Mouse (Mus musculus): ENCODE measurements around the gene Taok1.
"Not testable (repeated sequence)": the region's sequence is repeated elsewhere in the genome, so short reads cannot be mapped to it uniquely, and the experiment has no call there.

Gene Taok1

DNA sequence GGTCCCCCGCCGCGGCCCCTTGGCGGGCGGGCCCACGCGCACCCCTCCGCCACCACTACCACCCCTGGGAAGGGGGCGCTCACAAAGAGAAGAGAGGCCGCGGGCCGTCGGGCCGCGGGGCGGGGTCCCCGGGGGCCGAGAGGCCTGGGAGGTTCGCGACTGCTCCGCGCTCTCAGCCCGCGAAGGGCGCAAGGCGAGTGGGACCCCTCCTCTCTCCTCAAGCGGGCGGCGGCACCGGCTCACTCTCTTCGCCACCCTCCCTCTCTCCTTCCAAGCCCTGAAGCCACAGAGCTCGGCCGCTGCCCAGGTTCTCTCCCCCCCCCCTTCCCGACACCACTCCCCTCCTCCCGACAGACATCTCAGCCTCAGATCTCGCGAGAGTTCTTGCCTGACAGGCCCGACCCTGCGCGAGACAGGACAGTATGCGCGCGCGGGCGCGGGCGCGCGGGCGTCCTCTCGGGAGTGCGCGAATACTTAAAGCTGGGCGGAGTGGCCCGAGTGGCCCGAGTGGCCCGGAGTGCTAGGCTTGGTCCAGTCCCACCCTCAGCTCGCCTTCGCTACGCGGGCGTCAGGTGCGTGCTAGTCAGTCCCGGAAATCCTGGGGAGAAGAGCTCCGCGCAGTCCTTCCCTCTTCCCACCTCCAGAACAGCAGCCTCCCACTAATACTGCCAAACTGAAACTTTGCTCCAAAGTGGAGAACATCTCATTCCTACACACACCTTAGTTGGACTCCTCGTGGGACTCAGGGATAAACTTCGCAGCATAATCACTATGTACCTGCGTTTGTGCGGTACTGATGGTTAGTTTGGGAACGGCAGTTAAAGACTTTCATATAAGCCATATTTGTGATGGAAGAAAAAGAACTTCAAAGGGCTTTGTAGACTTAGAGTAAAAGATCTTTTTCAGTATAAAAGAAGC lies at the start of gene Taok1:
TSS of gene Taok1 (minus strand) at position 278 of the 918 bp plus-strand sequence.
- peak; percentile 93 for DNase-seq (ENCODE audit: low spot score in 2 of 2)

- DNase-seq (ENCODE audit: low spot score in 2 of 2), result not testable (repeated sequence)
Measured at GRCm38 (mm10) chr11:77653406-77654190, 46.0 kb upstream of the Taok1 start.

DNA sequence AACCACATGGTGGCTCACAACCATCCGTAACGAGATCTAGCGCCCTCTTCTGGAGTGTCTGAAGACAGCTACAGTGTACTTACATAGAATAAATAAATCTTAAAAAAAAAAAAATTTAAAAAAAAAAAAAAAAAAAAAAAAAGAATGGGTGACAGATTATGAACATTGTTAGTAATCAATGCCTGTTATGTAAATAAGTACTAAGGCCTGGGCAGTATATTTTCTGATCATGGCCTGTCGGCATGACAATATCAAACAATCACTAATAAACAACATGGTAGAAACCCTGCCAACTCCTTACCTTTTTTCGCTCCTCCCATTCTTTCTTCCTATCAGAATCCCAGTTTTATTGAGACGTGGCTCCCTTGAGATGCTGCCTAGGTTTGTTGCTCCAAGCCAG lies 44.9 kb upstream of the Taok1 start:
- no peak for DNase-seq (ENCODE audit: low spot score in 2 of 2)

DNA sequence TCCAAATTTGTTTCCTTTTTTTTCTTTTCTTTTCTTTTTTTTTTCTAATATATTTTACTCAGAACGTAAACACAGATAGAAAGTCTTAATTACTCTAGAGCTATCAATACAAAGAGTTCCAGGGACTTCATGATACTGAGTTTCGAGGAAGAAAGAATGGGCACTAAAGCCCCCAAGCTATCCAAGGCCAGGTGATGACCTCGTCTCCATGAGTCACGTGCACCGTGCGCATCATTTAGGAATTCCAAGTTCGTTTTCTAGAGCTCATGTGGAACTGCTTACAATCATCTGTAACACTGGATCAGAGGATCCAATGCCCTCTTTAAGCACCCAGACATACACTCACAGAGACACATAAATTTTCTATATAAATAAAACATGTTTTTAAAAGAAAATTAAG lies 41.3 kb upstream of the Taok1 start:
- no peak for DNase-seq (ENCODE audit: low spot score in 2 of 2)

DNA sequence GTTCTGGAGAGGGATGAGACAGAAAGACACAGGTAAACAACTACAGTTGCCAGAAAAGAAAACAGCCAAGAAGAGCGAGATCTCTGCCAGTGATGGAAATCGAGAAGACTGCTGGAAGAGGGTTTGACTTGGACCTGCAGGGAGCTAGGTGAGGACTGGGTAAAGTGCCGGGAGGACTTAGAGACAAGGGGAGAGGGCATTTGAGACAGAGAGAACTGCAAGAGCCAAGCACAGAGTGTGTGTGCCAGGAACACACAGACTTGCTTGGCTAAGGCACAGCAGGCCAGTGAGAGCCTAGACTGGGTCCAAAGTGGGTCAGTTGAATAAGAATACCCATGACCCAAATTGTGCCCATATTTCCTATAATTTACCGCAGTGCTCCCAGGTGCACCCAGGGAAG lies 37.9 kb upstream of the Taok1 start:
- DNase-seq (ENCODE audit: low spot score in 2 of 2), result no peak

DNA sequence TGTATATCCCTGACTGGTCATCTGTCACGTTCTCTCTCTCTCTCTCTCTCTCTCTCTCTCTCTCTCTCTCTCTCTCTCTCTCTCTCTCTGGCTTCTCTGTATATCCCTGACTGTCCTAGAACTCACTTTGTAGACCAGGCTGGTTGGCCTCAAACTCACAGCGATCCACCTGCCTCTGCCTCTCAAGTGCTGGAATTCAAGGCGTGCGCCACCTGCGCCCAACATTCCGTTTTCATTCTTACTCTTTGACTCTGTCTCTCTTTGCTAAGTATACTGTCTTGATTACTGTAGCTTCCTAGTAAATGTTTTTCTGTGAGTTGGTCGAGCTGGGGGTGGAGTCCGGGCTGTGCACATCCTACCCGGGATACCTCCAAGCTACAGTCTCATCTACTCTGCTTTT lies 33.8 kb upstream of the Taok1 start:
- no peak for DNase-seq (ENCODE audit: low spot score in 2 of 2)

DNA sequence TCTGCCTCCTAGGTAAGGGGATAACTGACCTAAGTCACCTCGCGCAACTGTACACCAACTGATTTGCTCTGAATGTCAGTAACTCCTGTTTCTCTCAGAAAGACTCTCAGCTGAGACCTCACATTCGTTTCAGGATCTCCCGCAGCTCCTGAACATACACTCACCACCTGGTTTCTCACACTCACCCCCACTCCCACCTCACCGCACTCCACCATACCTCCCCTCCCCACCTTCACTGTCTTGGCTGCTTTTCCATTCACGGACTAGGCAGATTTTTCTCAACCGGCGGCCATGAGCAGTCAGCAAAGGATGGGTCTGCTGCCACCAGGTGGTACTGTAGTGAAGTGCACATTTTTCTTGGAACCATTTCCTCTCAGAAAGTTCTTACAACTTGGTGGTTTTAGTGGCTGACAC lies 22.6 kb upstream of the Taok1 start:
- DNase-seq (ENCODE audit: low spot score in 2 of 2), result peak; percentile 64 to 69

GRCm38 (mm10) chr11:77629476-77629875 lies 21.9 kb upstream of the Taok1 start:
- DNase-seq (ENCODE audit: low spot score in 2 of 2), result no peak

GRCm38 (mm10) chr11:77626596-77627535 lies 19.3 kb upstream of the Taok1 start:
- DNase-seq (ENCODE audit: low spot score in 2 of 2), result no peak

GRCm38 (mm10) chr11:77625061-77625855 lies 17.6 kb upstream of the Taok1 start:
- DNase-seq (ENCODE audit: low spot score in 2 of 2), result no peak

- DNase-seq (ENCODE audit: low spot score in 2 of 2), result peak; percentile 21 to 53
Measured at GRCm38 (mm10) chr11:77624441-77625060, 16.9 kb upstream of the Taok1 start.

DNA sequence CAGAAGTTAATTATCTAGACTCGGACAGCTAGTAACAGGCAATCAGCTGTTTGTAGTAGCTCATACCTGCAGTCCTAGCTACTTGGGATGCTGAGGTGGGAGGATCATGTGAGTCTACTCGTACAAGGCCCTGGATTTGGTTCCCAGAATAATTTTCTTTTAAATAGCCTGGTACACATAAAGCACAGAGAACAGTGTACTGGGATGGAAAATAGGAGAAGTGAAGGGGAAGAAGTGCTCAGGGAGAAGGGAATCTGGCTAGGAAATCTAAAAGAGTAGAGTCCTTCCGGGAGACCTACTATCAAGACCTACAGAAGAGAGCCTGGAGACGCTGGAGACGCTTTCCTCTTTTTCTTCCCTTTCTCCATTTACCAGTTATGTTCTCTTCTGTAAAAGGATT lies 16.4 kb upstream of the Taok1 start:
- no peak for DNase-seq (ENCODE audit: low spot score in 2 of 2)

DNA sequence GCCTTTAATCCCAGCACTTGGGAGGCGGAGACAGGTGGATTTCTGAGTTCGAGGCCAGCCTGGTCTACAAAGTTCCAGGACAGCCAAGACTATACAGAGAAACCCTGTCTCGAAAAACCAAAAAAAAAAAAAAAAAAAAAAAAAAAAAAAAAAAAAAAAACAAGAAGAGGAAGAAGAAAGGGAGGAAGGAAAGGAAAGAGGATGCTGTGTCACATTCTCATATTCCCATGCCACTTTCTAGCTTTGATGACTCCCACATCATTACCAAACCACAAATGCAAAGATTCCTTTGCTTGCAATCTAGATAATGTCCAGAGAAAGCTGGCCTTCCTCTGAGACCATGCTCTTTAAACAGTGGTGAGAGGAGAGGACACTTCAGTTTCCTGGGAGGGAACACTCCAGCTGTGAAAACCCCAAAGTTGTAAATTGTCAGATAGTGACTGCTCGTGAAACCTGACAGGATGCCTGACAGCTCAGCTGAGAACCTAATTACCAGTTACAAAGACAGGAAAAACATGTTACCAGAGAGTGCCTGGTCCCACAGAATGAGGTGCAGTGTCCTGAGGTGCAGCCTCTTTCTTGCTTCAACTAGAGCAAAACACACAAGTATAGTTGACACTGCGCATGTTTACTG lies 14.4 kb upstream of the Taok1 start:
- DNase-seq (ENCODE audit: low spot score in 2 of 2), result no peak

- DNase-seq (ENCODE audit: low spot score in 2 of 2), result no peak
Measured at GRCm38 (mm10) chr11:77615084-77615624, 7.5 kb upstream of the Taok1 start.

GRCm38 (mm10) chr11:77606835-77607537 lies 629 bp downstream of the Taok1 start:
- DNase-seq (ENCODE audit: low spot score in 2 of 2), result peak; percentile 14 to 47

DNA sequence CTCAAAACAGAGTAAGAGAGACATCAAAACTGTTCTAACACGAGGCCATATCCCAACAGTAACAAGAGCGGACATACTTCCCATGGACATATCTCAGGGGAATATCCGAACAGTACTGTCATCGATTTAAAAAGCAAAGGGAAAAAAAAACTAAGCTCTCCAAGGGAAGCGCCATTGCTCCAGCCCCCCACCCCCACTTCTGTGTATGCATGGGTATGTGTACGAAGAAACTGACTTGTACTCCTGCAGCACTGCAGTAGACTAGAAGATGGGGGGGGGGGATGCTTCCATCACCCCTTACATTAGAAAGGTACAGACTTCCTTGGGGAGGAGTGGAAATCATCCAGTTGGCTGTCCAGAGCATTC lies 1.2 kb downstream of the Taok1 start:
- DNase-seq (ENCODE audit: low spot score in 2 of 2), result no peak

GRCm38 (mm10) chr11:77597266-77597665 lies 10.3 kb downstream of the Taok1 start:
- no peak for DNase-seq (ENCODE audit: low spot score in 2 of 2)

GRCm38 (mm10) chr11:77591388-77591787 lies 16.2 kb downstream of the Taok1 start:
- no peak for DNase-seq (ENCODE audit: low spot score in 2 of 2)

- DNase-seq (ENCODE audit: low spot score in 2 of 2), result no peak
Measured at GRCm38 (mm10) chr11:77590801-77591200, 16.8 kb downstream of the Taok1 start.

All from urinary bladder, adult 18-20 months (tissue).